Mouse (Mus musculus) right cerebral cortex, postnatal 4 days (tissue): ENCODE results near the gene Pyroxd1.
A peak's percentile ranks its signal among the peaks of the same experiment; 100 is the strongest.

Experiments
- DNase-seq: peaks from one replicate; pipeline ENCODE4 v3.0.0-alpha.2; 2022

Gene Pyroxd1

DNA sequence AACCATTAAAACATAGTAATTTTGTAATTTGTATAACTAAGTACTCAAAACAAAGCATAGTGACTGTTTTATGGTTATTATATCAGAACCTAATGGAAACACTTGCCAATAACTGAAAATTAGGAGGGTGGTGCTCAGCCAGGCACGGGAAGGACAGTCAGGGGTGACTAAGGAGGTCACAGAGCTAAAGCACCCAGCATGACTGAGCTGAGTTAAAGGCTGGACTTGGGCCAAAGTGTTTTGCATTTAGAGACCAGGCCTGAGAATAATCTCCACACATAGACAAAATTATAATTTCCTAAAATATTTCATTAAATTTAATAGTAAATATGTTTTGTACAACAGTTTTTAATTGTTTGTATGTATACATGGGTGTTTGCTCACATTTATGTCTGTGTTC is 31.6 kb downstream of the Pyroxd1 start:
- DNase-seq = no peak

DNA sequence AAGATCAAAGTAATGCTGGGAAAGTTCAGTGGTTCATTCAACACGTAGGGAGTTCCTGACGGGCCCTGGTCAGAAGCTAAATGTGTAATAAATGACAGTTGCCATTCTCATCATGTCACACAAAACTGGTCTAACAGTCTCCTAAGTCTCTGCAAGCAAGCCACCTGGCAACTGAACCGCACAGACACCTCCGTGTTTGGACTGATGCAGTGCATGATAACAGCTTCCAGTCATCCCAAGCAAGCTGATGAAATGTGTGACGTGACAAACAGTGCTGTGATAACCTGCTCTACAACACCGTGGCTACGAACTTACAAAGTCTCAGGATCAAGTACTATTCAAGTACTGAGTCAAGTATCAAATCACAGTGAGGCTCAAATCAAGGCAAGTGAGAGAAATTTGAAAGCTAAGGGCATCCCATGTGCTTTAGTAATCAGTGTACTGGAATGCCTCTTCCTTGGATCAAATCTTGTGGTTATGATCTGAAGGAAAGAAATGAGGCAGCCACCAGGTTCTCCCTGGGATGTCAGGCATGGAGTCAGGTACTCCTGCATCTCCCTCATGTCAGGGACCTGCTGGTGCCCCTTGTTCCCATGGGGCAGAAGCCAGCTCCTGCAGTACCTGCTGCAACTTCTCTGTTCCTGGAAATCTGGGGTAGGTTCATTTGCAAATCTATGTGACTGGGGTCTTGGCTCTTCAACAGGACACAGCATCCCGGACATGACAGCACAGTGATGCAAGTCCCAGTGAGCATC is 33.3 kb downstream of the Pyroxd1 start:
- DNase-seq = no peak

DNA sequence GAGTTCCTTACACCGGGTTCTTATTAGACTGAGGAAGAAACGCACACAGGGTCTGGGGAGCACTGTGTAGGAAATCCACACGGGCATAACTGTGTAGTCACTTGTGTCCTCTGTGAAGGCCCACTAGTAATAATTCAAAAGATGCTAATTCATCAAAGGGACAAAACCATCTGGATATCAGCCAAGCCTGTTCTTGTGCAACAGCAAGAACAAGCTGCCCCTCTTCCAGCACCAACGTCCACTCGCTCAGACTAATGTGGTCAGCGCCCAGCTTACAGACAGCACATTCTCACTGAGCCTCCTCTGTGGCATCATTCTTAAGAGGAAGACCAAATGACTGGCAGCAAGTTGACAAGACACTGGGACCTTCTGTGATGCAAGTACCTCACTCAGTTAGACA is 34.5 kb downstream of the Pyroxd1 start:
- no peak for DNase-seq

DNA sequence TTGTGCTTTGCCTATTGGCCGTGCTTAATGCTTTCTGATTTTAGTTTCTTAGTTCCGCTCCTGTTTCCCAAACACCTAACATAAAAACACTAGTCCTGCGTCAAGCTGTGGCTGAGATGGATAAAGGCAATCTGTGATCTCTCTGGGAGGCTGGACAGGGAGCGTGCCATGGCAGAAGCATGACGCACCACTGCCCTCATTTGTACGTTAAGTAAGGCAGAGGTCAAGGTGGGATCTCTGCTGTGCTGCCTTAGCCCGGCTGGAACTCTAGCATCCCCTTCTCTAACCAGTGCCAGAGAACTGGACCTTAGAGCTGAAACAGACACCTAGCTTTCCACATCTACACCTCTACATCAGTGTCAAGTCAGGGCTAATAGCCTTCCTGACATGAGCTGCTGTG is 36.2 kb downstream of the Pyroxd1 start:
- no peak for DNase-seq

DNA sequence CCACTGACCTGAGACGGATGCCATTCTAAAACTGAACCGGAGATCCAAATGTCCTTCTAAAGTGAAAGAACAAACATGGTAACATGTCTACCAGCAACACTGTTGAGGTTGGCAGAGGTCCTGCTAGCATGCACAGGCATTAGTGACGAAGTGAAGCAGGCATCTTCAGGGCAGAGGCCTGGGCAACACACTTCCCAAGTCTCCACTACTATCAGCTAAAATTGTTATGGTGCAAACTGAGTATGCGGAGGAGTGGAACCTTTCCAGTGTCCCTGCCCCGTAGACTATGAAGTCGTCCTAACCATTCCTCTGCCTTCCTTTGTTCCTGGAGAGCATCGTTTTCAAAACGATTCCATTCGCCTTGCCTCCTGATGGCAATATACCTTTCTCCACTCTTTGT is 39.1 kb downstream of the Pyroxd1 start:
- DNase-seq = no peak

DNA sequence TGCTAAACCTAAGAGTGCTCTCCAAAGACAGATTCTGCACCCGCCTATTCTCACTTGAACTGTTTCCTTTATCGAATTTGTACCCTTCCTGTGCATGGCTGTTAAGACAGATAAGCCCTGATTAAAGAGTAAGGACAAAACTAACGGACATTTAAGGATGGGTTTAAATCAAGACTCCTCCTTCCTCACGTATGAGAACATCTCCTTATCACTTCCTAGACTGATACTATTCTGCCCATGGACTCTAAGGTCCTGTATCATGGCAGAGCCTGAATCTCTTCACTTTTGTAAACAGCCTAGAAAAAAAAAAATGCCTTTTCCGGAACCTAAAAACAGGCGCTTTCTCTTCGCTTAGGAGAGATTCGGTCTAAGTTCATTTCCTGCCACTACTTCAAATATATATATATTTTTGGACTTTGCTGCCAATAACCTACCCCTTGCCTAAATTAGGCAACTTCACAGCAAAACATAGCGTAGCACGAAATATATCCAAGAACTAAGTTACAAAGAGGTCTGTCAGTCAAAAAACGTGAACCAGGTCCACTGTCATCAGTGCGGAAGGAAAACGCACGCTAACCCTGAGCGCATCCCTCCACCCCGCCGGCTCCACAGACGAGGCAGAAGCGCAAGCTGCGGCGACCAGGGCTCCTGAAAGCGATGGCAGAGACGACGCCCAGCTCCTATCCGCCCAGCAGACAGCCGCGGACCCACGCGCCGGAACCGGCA is 41.0 kb downstream of the Pyroxd1 start:
- no peak for DNase-seq

DNA sequence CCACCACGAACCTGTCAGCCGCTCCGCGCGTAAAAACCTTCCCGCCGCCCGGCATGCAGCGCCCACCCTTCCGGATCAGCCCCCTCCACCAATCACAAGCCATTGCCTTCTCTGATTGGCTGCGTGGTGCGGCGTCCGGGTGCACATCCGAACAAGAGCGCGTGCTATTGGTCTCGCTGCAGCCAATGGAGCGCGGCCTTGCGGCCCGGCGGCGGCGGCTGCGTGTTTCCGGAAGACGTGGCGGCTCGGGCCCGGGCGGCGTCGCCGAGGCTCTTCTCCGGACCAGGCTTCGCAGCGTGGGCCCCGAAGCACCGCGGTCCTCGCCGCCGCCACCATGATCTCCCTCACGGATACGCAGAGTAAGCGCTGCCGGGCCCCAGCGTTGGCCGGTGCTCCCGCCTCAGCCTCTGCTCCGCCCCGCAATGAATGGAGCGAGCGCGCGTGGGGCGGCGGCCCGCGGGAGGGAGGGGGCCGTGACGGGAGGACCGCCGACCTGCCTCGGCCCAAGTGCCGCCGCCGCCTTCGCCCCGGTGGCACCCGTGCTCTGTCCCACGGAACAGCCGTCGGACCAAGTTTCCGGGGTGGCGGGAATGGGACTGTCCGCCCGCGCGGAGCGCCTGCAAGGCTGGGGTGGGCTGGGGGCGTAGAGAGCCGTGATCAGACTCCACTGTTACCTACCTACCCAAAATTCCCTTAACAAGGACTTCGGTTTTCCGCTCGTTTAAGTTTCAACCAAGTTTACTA is 41.7 kb downstream of the Pyroxd1 start, which contains the start of the genes Recql and Golt1b:
TSS of gene Recql (minus strand) at position 77 of the 744 bp plus-strand sequence.
TSS of gene Golt1b (plus strand) at position 211 of the 744 bp plus-strand sequence.
- peak; percentile 98 for DNase-seq

DNA sequence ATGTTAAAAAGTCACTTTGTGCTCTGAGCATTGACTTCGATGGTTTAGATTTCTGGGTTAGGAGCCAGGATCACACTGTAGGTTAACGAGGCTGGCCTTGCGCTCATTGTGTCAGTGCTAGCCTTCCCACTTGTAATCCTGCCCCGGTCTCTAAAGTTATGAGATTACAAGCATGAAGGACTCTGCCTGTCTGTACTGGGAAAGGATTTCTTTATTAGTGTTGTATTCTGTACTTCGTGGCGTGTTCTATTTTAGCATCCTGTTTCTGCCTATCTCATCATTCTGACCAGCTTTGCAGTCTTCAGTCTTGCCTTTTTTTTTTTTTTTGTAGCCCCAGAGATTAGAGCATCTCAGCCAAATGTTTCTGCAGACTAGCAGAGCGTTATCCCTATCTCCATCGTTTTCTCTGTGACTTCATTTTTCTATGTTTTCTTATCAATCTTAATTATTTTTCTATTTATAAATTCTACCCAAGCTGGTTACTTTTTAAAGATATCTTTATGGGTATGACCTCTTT is 42.4 kb downstream of the Pyroxd1 start:
- DNase-seq = no peak

DNA sequence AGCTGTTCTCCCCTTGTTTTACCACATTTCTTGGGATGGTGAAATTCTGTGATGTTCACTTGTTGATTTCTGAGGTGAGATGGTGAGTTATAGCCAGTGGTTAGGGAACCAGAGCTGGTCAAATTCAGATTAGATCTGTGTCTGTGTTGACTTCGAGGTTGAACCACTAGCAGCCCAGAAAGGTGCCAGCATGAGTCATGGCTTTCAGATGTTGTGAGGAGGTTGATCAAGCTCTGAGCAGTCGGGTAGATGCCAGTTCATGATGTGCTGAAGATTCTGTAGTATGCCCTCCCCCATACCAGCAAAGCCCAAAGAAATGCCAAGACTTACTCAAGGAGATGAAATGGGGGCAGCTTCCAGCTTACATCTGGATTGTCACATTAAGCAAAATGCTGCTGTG is 43.6 kb downstream of the Pyroxd1 start:
- DNase-seq = no peak

DNA sequence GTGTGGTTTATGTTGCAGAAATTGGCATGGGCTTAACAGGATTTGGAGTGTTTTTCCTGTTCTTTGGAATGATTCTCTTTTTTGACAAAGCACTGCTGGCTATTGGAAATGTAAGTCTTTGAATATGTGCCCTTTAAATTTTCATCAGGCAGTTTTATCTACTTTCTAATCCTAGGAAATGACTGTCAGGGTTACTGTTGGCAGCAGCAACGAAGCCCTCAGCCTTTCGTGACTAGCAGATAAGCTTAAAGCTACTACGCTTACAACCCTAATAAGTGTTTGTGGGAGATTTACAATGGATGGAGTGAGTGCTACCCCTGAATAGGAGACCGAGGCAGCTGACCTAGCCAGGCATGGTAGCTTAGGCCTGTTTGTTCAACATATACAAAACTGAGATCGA is 46.9 kb downstream of the Pyroxd1 start:
- DNase-seq = no peak

DNA sequence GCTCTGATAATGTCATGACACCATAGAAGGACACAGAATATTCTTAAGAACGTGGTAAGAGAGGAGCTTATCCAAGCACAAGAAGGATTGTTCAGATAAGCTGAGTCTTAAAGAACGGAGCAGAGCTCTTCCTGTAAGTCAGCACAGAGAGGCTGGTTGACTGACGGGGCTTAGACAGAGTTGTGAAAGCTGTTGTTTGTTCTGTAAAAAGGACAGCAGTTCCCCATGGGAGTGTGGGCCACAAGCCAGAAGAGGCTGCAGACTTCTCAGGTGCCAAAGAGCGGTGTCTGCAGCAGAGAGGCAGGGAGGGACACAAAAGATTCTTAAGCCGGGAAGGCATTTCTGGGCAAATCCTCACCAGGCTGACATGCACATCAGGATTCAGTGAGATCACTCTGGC is 49.2 kb downstream of the Pyroxd1 start:
- no peak for DNase-seq

DNA sequence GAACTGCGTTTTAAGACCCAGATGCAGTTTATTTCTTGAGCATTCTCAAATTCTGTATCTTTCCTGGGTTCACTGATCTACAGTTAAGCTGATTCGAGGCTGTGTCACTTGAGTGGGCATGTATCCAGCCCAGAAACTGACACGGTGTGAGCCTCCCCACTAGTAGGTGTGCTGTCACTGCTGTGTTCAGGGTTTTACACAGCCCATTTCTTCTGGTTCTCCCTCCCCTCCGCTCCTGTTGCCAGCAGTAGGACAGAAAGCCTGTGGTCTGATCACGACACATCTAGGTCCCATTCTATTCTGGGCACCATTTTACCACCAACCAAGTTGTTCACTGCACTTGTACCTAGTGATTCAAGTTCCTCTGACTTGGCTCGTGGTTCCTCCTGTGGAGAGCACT is 50.3 kb downstream of the Pyroxd1 start:
- no peak for DNase-seq

DNA sequence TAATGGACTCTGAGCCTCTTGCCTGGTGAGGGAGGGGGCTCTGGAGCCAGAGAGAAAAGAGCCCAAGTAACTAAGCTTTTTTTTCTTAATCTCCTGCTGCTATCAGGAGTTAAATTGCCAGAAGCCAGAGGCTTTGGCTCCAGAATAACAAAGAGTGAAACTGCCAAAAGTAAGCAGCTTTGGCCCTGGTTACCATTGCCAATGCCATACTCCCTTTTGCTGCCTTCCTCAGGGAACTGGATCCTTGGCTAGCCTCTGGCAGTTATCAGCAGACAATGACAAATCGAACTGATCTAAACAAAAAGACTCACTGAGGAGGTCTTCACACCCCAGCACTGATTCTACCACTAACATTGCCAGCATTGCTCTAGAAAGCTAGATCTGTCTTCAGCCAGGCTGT is 65.7 kb downstream of the Pyroxd1 start:
- no peak for DNase-seq
